Mouse (Mus musculus) v-Abl transformed pro-B cells (cell line): Measurements from ENCODE around the gene Map3k9.

Source experiments
- in situ Hi-C, 2 experiments: fragments of 400-800 bp; cut with MboI; formaldehyde crosslinking; loops; one replicate each; pipeline ENCODE4 v1.15.1; 2025; ENCODE audit not compliant: unreplicated experiment in 2 of 2

The Map3k9 gene

GRCm38 (mm10) chr12:81781105-81781909, at the start of gene Map3k9:
Gene Map3k9, minus strand, starts transcription at chr12:81781175.
- in situ Hi-C loops, result loop anchor here in 1 of 2 experiments (10.0 kb wide), 1 partner anchor 577 kb away; no protein-coding TSS in a partner anchor

GRCm38 (mm10) chr12:81828355-81828754, 47.4 kb upstream of the Map3k9 start:
- in situ Hi-C loops, result no loop called here

GRCm38 (mm10) chr12:81822778-81823480, 42.0 kb upstream of the Map3k9 start:
- in situ Hi-C loops, result loop anchor here in 1 of 2 experiments (25.0 kb wide), 1 partner anchor 264 kb away; no protein-coding TSS in a partner anchor

GRCm38 (mm10) chr12:81822176-81822575, 41.2 kb upstream of the Map3k9 start:
- in situ Hi-C loops, result loop anchor here in 1 of 2 experiments (25.0 kb wide), 1 partner anchor 265 kb away; no protein-coding TSS in a partner anchor

- in situ Hi-C loops, result loop anchor here in 1 of 2 experiments (25.0 kb wide), 1 partner anchor 267 kb away; no protein-coding TSS in a partner anchor
Measured at GRCm38 (mm10) chr12:81820700-81821099, 39.7 kb upstream of the Map3k9 start.

GRCm38 (mm10) chr12:81817126-81817505, 36.1 kb upstream of the Map3k9 start:
- in situ Hi-C loops, result loop anchor here in 1 of 2 experiments (25.0 kb wide), 1 partner anchor 270 kb away; no protein-coding TSS in a partner anchor

GRCm38 (mm10) chr12:81816330-81817125, 35.6 kb upstream of the Map3k9 start:
- in situ Hi-C loops, result loop anchor here in 1 of 2 experiments (25.0 kb wide), 1 partner anchor 271 kb away; no protein-coding TSS in a partner anchor

GRCm38 (mm10) chr12:81814742-81815141, 33.8 kb upstream of the Map3k9 start:
- in situ Hi-C loops, result loop anchor here in 1 of 2 experiments (25.0 kb wide), 1 partner anchor 273 kb away; no protein-coding TSS in a partner anchor

- in situ Hi-C loops, result loop anchor here in 1 of 2 experiments (25.0 kb wide), 1 partner anchor 277 kb away; no protein-coding TSS in a partner anchor
Measured at GRCm38 (mm10) chr12:81810417-81810816, 29.4 kb upstream of the Map3k9 start.

- in situ Hi-C loops, result loop anchor here in 1 of 2 experiments (25.0 kb wide), 1 partner anchor 279 kb away; no protein-coding TSS in a partner anchor
Measured at GRCm38 (mm10) chr12:81808596-81808995, 27.6 kb upstream of the Map3k9 start.

GRCm38 (mm10) chr12:81807953-81808352, 27.0 kb upstream of the Map3k9 start:
- in situ Hi-C loops, result loop anchor here in 1 of 2 experiments (25.0 kb wide), 1 partner anchor 279 kb away; no protein-coding TSS in a partner anchor

GRCm38 (mm10) chr12:81807529-81807837, 26.5 kb upstream of the Map3k9 start:
- in situ Hi-C loops, result loop anchor here in 1 of 2 experiments (25.0 kb wide), 1 partner anchor 280 kb away; no protein-coding TSS in a partner anchor

- in situ Hi-C loops, result loop anchor here in 1 of 2 experiments (25.0 kb wide), 1 partner anchor 280 kb away; no protein-coding TSS in a partner anchor
Measured at GRCm38 (mm10) chr12:81806759-81807528, 26.0 kb upstream of the Map3k9 start.

- in situ Hi-C loops, result loop anchor here in 1 of 2 experiments (25.0 kb wide), 1 partner anchor 281 kb away; no protein-coding TSS in a partner anchor
Measured at GRCm38 (mm10) chr12:81806114-81806513, 25.1 kb upstream of the Map3k9 start.

- in situ Hi-C loops, result loop anchor here in 1 of 2 experiments (25.0 kb wide), 1 partner anchor 283 kb away; no protein-coding TSS in a partner anchor
Measured at GRCm38 (mm10) chr12:81803803-81804202, 22.8 kb upstream of the Map3k9 start.

GRCm38 (mm10) chr12:81803016-81803415, 22.0 kb upstream of the Map3k9 start:
- in situ Hi-C loops, result loop anchor here in 1 of 2 experiments (25.0 kb wide), 1 partner anchor 284 kb away; no protein-coding TSS in a partner anchor

GRCm38 (mm10) chr12:81801134-81801533, 20.2 kb upstream of the Map3k9 start:
- in situ Hi-C loops, result loop anchor here in 1 of 2 experiments (25.0 kb wide), 1 partner anchor 286 kb away; no protein-coding TSS in a partner anchor

- in situ Hi-C loops, result loop anchor here (5.0 to 10.0 kb wide), 4 partner anchors 121 to 1708 kb away; no protein-coding TSS in a partner anchor
Measured at GRCm38 (mm10) chr12:81796541-81796940, 15.6 kb upstream of the Map3k9 start.
